Mouse (Mus musculus) left cerebral cortex, adult 2 months (tissue): Measurements from ENCODE around the gene Atic. TPM values are rescaled to one million over a fixed set of nuclear protein-coding genes. Genes with fewer than 3 reads are reported as not detected.

ENCODE experiments used
- DNase-seq, 2 experiments: peaks; one replicate each; pipeline ENCODE4 v3.0.0; 2021 to 2022; ENCODE audit warnings: low spot score in 2 of 2, mixed read lengths in 1 of 2; ENCODE audit errors: extremely low spot score in 1 of 2
- H3K27ac ChIP-seq: fragments of 200-600 bp; 2 replicates; pipeline ENCODE4 v1.8.1; 2022
- H3K4me3 ChIP-seq: fragments of 200-600 bp; 2 replicates; pipeline ENCODE4 v1.8.1; 2022
- CTCF ChIP-seq: fragments of 200-600 bp; IDR thresholded peaks from 2 replicates; pipeline ENCODE4 v1.8.1; 2022; ENCODE audit warnings: antibody characterized with exemption, mild to moderate bottlenecking, moderate library complexity
- intact Hi-C: fragments of 180-260 bp; cut with DNase I; formaldehyde crosslinking; loops from one replicate; pipeline ENCODE4 v1.15.1; 2025
- long read RNA-seq, 2 experiments: library from polyadenylated mRNA; stranded (forward); transcript quantifications; one replicate each; pipeline ENCODE4 v2.0.0; 2021; ENCODE audit warnings: borderline mapping rate in 2 of 2
- total RNA-seq, 2 experiments: library from RNA; stranded (reverse); gene quantifications; 2 replicates each; pipeline ENCODE4 v1.2.3; 2021

The Atic gene
- 10 to 100 TPM; 28.6 to 33.8 TPM for total RNA-seq
- long read RNA-seq, experiment 1, transcript Atic-201 (16 exons, 2,845 nt), result major isoform, 14 of 16 reads
- long read RNA-seq, experiment 1, partial matches to known transcripts, result 0 of 16 reads
- long read RNA-seq, experiment 1, other reads (novel, unspliced or antisense), result 2 of 16 reads
- long read RNA-seq, experiment 2, transcript Atic-201 (16 exons, 2,845 nt), result major isoform, 10 of 13 reads
- long read RNA-seq, experiment 2, partial matches to known transcripts, result 2 of 13 reads
- long read RNA-seq, experiment 2, other reads (novel, unspliced or antisense), result 1 of 13 reads

DNA sequence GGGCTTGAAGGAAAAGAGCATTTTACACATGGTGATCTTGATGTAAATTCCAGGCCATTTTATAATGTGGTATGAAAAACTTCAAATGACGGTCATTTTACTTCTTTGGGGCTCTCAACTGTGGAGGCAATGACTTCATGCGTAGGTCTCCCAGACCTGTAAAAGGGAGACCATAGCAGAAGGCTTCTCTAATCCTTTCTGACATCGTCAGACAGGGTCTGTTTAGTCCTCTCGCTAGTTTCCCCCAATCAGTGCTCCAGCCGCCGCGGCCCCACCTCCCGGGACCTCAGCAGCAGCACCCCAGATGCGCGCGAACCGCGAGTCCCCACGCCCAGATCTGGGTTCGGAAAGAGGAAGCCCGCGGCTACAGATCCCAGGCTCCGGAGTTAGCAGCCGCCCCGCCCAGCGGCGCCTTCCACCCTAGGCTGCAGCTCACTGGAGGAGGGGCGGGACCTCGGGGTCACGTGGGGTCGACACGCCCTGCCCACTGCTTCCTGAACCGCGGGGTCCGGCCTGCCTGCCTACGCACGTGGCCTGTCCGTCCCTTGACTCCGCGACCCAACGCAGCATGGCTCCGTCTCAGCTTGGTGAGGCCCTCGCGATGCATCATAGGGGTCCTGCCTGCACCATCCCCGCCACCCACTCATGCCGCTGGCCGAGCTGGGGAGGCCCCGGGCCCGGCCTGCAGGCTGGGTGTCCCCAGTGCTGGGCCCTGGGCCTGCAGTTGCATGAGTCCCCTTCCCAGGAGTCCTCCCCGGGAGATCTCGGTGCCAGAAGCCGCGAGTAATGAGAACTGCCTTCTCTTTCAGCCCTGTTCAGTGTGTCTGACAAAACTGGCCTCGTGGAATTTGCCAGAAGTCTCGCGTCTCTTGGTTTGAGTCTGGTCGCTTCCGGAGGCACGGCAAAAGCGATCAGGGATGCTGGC, at the start of gene Atic:
TSS of gene Atic (plus strand) at position 463 of the 925 bp plus-strand sequence.
- Histone ChIP-seq H3K27ac (peak within 1 kb of the TSS; percentile 71), H3K4me3 (peak within 1 kb of the TSS; percentile 92)
- intact Hi-C loops, result no loop called here

DNA sequence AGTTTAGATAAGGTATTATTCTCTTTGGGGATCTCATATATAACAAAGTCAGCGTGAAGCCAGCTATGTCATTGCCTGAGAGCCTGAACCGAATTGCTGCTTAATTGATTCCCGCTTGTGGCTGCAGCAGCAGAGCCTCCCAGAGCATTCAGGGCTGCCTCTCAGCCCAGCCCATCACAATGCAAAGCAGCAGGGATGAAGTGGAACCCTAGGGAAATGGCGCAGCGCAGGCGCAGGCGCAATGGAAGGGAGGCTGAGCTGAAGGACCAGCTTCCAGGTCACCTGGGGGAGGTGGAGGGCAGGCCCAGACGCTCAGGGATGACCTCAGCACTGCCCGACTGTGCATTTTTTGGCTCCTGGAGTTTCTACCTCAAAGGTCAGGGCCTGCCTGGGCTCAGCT, 49.7 kb upstream of the Atic start:
- no peak for DNase-seq
- intact Hi-C loops, result loop anchor here (5.0 to 10.0 kb wide), 3 partner anchors 615 to 1725 kb away; no protein-coding TSS in a partner anchor
- Histone ChIP-seq H3K4me3 (no peak overlapping the region), H3K27ac (no peak overlapping the region)
- no peak for TF ChIP-seq CTCF

More for the DNA sequence above, at the start of gene Atic:
- TF ChIP-seq CTCF, result no peak
- DNase-seq, result peak; percentile 76 to 88

DNA sequence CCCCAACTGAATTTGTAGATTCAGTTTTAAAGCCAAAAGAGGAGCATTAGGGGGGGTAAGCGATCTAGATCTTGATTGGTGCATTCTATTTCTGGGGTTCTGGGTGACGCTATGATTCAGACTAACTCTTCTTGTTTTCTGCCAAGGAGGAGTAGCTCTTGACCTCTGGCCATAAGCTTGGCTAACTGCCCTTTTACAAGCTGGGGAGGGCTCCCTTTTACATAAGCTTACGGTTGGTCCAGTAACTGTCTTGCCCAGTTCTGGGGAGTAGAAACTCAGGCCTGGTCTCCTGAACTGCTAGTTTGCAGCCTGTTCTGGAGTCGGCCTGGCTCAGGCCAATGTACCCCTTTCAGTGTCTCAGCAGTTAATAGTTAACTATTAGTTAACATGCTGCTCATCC, 41.9 kb upstream of the Atic start:
- H3K27ac ChIP-seq, result no peak overlapping the region
- intact Hi-C loops, result no loop called here
- DNase-seq, result no peak
- no peak for TF ChIP-seq CTCF
- H3K4me3 ChIP-seq, result no peak overlapping the region

DNA sequence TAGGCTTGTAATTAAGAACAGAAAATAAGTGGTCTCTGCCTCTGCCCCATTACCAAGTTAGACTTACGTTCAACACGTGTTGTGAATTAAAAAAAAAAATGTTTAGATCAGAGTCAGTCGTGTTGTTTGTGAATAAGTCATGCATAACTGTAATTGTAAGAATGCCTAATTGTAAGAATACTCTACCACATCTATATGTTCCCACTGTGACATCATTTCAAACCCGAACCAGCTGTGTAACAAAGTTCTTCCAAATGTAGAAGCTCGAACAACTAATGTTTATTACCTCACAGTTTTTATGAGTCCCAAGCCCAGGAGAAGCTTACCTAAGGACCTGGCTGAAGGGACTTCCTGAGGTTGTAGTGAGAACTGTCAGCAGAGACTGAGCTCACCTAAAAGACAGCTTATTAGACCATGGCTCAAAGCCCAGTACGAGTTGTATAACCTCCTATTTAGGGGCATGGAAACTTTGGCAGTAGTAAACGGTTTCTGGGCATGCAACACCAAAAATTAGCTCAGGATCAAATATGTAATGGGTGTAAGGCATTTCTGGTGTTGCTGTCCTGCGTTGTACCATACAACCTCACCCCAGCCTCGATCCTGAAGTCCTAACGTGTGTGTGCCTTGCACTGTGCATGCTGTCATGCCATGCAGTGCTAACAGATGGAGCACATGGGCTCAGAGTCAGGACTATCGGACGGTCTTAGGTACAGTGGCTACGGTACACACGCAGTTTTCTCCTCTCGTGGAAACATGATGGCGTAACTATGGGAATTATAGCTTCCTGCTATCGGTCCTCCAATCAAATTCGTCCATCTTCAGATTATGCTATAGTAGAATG, 27.9 kb upstream of the Atic start:
- intact Hi-C loops, result no loop called here
- Histone ChIP-seq H3K4me3 (no peak overlapping the region), H3K27ac (no peak overlapping the region)
- no peak for DNase-seq
- no peak for TF ChIP-seq CTCF

DNA sequence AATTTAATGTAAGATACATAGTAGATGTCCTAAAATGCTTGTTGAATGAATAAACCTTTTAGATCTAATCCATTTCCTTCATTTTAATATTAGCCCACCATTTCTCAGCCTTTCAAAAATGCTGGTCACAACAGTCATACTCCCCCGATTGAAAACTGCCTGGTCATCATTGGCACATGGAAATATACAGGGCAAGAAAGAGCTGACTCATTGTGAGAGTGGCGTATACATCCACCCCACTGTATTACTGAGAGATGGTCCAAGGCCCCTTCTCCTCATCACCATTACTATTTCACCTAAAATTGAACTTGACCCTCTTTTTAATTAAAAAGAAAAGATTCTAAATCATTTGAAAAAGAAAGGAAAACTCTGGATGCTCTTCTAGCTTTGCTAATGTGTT, 26.2 kb upstream of the Atic start:
- TF ChIP-seq CTCF, result no peak
- intact Hi-C loops, result no loop called here
- DNase-seq, result no peak
- no peak overlapping the region for H3K4me3 ChIP-seq
- H3K27ac ChIP-seq, result no peak overlapping the region

DNA sequence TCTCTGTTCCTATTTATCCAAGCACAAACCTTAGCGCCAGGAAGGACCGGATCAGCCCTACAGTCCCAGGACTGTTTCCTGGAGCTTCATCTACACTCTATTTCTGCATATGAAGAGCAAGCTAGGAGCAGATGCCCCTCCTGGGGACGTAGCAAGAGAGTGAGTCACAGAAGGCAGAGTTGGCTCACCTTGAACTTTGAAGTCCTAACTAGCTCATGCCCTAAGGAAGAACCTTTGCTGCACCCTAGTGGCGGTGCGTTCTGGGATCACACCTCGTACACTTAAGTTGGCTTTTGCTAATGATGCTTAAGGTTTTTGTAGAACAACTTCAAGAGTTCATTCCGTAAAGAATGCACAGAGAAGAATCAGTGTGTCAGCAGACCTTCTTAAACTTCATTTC, 25.3 kb upstream of the Atic start:
- peak; percentile 14 to 25 for DNase-seq
- TF ChIP-seq CTCF, result peak; percentile 42
- intact Hi-C loops, result no loop called here
- no peak overlapping the region for H3K4me3 ChIP-seq
- H3K27ac ChIP-seq, result no peak overlapping the region

DNA sequence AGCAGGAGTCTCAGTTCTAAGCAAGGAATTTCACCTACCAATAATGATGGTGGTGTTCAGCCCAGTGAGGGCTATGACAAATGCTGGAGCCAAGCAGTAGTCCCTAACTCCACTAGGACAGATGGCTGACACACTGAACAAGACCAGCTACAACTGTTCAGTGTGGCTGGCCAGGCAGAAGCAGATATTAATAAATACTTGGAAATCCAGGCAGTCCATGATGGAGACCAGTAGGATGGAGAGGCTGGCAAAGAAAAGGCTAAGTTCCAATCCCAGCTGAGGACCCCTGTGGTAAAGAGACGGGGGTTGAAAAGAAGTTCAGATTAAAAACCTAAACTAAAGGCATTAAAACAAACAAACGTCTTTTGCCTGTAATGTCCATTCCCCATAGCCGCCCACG, 17.3 kb upstream of the Atic start:
- Histone ChIP-seq H3K27ac (no peak overlapping the region), H3K4me3 (no peak overlapping the region)
- intact Hi-C loops, result no loop called here
- no peak for DNase-seq
- no peak for TF ChIP-seq CTCF

DNA sequence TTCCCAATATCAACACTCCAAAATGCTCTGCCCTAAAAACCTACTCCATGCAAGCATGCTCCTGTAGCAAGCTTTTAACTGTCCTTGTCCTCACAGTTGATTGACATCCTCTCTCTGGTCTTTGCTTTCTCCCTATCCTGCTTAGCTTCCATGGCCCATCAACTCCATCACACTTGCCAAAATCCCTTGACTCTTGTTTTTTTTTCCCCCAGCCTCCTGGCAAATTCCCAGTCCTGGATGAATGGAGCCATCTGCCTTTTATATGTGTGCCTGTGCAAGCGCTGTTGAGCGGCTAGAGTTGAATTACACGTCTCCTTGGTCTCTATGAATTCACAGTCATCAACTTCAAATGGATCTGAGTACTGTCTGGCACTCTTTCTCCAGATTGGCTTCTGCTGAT, 16.5 kb upstream of the Atic start:
- no peak for DNase-seq
- H3K27ac ChIP-seq, result no peak overlapping the region
- no peak for TF ChIP-seq CTCF
- H3K4me3 ChIP-seq, result no peak overlapping the region
- intact Hi-C loops, result no loop called here

DNA sequence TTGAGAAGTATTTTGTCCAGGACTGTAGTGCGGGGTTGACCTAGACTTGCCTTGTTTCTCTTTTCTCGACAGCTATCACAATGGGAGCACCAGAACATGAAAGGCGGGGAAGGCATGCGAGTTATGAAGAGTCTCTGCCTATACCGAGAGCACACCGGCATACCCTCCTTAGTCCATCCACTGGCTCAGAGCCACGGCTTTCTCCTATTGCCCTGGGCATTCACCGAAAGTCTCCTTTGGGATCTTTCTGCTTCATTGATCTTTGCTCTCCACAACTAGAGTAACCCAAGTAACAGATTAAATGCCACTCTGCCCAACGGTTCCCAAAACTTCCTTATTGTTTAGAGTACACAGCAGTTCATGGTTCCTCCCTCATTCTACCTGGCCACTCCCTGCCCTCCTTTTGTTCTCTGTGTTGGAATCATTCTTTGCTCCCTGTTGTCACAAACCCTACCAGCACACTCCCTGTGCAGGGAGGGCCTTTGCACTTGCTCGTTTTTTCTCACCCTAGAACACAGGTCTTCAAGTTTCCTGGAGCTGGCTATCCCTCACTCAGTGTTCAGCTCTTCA, 6.2 kb upstream of the Atic start:
- Histone ChIP-seq H3K27ac (no peak overlapping the region), H3K4me3 (no peak overlapping the region)
- no peak for DNase-seq
- no peak for TF ChIP-seq CTCF
- intact Hi-C loops, result no loop called here

DNA sequence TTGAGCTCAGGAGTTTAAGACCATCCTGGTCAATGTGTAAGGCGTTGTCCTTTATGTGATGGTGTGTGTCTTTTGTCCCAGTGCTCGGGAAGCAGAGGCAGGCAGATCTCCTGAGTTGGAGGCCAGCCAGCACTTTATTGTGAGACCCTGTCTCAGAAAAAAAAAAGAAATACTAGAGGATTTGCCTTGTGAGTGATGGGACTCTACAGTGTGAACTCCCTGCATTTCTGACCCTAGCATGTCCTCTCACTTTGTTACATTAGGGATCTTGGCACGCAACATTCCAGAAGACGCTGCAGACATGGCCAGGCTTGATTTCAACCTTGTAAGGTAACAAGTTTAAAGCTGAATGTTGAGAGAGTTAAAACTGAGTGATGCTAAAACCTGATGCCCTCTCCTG, 3.7 kb downstream of the Atic start:
- Histone ChIP-seq H3K27ac (no peak overlapping the region), H3K4me3 (no peak overlapping the region)
- no peak for TF ChIP-seq CTCF
- no peak for DNase-seq
- intact Hi-C loops, result no loop called here

DNA sequence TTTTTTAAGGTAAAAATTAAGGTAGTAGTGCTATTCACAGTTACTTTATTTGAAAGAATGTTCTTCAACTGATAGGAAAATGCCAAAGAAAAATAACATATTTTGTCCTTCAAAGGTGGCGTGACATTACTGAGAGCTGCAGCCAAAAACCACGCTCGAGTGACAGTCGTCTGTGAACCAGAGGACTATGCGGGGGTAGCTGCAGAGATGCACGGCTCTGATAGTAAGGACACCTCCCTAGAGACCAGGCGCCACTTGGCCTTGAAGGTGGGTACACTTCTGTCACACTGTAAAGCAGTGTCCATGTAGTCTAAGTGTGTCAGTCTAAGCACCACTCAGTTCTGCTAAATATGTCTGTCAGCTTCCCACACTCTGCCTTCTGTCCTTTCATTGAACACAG, 7.3 kb downstream of the Atic start:
- no peak overlapping the region for H3K27ac ChIP-seq
- no peak for DNase-seq
- H3K4me3 ChIP-seq, result no peak overlapping the region
- no peak for TF ChIP-seq CTCF
- intact Hi-C loops, result no loop called here
